Mouse (Mus musculus): ENCODE data around the gene Ptprn2. TPM values are rescaled to one million over a fixed set of nuclear protein-coding genes. Genes with fewer than 3 reads are reported as not detected.

Ptprn2 gene
- total RNA-seq, 2 experiments from 2014 or later, result not detected

DNA sequence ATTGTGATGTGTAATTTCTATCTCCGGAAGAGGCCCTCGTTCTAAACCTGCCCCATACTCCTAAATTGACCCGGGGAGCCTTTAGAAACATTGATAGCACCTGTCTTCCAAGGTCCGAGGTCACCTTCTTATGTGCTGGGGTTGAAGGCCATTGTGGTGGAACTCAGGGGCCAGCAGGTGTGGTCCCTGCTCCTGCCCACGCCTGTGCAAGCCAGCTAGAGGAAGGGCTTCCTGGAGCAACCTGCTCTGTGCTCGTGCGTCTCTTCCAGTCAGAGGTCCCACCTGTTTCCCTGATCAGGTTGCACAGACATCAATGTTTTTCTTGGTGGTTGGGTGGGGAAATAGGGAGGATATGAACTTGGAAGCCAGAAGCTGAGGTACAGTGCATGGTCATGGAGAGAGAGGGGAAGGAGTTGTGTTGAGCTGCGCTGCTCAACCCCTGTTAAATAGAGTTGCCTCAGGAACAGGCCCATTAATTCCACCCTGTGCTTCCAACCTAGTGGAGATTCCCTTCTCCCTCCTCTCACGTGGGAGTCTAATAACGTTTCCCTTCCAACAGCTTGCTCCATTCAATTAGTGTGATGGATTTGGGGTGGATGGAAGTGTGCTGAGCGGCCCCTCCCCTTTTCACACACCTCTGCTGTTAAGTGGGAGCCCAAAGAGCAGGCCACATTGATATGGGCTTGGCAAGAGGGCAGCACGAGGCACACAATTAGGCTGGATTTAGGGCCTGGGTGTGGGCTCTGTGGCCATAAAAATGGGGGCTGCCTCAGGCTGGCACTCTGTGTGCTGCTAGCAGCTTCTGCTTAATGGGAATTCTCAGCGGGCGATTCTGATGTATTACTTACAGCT, 156.0 kb downstream of the Ptprn2 start:
- DNase-seq (ENCODE audit: low spot score), result no peak

DNA sequence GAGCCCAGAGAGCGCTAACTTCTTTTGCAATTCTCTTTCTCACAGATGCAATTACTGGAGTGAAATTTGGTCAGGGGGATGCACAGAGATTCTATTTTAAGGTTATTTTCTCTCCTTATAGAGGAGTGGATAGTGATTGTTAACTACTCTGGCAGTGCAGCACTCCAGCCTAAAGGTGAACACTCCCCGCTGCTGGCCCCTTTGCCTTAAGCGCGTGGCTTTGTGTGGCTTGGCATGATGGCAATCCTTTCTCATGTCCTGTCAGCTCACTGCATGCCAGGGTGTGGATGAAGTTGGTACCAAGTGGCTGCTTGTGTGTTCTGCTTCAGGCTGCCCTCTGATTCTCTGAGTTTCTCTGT, 156.7 kb downstream of the Ptprn2 start:
- no peak for DNase-seq (ENCODE audit: low spot score)

DNA sequence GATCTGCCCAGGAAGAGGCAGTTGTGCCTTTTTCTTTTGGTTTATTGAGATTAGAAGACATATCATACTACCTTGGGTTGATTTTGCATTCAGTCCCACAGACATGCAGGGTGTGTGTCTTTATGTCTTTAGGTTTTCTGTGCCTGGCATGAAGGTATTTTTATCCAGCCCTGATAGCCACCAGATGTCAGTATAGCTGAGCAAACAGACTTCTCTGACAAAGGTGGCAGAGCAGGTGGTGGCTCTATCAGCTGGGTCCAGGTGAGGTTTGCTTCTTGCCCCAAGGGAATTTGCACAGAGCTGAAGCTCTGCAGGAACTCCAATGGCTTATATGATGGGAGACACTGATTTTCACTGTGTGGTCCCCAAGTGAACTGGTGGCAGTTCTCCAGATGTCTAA, 161.3 kb downstream of the Ptprn2 start:
- no peak for DNase-seq (ENCODE audit: low spot score)

DNA sequence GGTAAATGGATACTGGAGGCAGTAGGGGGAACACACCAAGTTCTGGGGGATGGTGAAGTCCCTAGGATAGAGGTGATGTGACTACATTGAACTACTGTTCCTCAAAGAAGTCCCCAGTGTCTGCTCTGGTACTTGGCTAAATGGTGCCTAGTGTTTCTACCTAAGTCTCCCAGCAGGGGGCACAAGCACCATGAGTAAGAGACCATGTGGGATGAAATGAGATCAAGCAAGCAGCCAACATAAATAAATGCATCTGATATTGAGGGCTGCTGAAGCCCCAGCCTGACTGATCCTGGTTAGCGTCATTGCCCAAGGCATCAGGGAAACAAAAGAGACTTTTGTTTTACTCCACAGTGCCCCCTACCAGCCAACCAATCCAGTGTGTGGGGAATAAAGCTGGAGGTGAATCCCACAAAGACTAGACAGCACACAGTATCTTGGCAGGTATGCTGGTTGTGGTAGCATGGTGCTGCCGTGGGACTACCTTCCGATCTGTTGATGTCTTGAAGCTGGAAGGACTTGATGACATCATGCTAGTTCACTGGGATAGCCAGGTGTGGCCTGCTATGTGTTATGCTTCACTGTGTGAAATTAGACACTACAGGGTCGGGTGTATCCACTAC, 163.2 kb downstream of the Ptprn2 start:
- no peak for DNase-seq (ENCODE audit: low spot score)

DNA sequence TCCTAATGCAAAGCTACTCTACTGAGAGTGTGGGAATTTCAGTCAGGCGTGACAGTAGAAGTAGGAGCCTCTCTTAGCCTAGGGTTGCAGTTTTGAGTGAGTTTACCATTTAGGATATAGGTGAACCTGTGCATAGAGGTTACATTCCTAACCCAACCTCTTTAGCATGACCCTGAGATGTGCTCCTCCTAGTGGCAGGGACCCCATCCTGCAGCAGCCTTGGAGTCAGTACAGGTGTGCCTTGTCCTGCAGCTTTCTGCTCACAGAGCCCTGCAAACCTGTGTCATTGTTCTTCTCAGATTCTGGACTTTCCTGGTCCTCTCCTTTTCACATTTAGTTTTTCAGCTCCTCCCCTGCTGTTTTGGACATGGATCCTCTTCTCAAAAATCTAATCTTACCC, 168.2 kb downstream of the Ptprn2 start:
- DNase-seq (ENCODE audit: low spot score), result no peak

DNA sequence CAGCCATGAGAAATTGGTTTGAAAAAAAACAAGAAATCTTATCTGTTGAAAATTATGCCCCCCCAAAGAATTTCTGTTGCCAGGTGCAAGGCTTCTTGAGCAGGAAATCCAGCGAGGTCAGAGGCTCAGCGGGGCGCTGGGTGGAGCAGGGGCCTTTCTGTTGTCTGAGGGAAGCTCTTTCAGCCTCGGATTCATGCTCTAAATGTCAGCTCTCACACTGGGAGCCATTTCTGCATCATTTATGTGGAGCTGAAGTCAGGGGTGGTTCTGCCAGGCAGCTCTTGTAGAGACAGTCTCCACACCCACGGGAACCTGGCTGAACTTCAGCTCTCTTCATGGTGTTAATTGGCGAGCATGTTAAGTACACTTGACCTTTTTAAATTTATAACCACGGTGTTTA, 174.6 kb downstream of the Ptprn2 start:
- no peak for DNase-seq (ENCODE audit: low spot score)

DNA sequence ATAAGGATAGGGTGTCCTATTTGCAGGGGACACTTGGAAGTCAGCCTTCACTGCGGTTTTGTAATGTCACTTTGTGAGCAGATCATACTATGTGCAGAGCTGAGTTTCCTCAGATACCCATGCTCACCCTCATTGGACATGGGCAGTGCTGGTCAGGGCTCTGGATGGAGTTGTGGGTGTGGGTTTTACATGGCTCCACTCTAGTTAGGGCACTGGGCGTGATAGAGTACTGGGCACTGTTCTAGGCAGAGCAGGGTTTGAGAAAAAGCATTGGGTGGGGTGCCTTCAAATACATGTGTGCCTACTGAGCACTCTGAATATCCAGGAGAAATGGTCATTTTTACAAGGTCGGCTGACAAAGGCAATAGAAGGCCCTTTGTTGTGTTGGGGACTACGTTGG, 175.5 kb downstream of the Ptprn2 start:
- DNase-seq (ENCODE audit: low spot score), result no peak

DNA sequence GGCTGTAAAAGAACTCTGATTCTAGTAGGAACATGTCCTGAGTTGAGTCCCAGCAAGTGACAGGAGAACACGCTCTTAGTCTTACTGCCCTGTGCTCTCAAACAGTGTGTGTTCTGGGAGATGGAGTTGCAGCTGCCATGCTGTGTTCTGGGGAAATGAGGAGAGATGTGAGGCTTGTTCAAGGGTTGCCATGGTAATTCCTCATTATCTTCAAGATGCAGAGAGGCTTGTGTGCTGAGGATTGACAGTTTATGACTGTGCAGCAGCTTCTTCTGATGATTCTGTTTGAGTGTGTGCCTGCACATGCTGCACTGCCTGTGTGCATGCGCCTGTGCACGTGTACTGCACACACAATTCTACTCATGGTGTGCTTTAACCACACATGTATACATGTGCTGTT, 192.2 kb downstream of the Ptprn2 start:
- no peak for DNase-seq (ENCODE audit: low spot score)

DNA sequence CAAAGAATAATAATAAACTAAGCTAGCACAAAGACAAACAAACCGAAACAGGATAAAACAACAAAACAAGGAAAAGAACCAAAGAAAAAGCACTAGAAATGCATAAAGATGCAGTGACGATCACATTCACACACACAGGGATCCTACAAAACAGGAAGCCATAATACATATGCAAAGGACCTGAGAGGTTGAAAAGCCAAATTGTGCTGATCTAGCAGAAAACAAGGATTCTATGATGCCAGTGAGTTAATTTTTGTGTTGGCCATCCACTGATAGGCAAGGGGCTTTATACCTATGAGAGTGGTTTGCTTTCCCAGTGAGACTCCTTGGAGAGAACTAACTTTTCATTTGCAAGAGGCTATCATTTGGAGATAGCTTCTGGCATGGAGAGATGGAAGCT, 204.3 kb downstream of the Ptprn2 start:
- no peak for DNase-seq (ENCODE audit: low spot score)

DNA sequence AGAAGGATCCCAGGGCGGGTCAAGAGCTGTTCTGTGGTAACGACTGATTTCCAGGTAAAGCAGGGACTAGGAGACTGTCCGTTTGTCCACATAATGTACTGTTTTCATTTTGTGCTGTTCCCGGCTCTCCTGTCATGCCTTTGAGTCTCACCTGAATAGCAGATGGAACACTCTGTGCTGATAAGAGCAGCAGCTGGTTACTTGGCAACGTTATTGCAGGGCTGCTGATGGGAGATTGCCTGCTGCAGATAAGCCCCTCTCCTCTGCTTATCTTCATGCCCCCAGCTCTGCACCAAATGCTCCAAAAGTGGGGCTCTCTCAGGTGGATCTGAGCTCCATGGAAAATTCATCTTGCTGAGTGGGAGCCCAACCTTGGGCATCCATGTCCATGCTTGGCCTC, 224.0 kb downstream of the Ptprn2 start:
- DNase-seq (ENCODE audit: low spot score), result no peak

DNA sequence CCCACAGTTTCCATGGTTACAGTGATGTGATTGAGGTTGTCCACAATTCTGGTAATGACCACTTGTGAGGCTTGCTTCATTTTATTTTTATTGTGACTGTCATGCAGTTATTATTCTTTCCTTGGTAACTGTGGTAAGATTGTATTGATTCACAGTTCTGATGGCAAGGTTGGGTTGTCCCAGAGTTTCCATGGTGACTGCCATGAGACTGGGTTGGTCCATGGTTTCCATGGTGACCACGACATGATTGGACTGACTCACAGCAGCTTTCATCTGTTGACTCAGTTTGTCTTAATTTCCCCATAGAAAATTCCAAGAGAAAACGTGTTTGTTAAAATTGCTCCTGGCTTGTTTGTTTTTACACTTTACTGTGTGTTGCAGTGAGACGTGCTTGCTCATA, 225.2 kb downstream of the Ptprn2 start:
- DNase-seq (ENCODE audit: low spot score), result no peak

DNA sequence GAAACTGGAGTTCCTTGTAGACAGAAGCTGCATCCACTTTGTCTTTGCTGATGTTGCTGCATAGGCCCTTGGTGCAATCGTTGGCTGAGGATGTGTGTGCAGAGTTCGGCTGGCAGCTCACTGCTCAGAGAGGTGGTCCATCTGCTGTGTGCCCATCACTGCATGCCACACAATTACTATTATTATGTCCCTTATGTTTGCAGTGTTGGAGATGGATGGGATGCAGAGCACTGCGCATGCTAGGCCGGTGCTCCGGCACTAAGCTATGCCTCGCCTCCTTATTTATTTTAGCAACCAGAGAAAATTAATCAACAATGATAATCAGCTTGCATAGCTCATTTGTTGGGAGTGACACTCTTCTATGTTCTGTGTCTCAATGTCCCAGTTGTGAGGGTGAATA, 225.6 kb downstream of the Ptprn2 start:
- no peak for DNase-seq (ENCODE audit: low spot score)

DNA sequence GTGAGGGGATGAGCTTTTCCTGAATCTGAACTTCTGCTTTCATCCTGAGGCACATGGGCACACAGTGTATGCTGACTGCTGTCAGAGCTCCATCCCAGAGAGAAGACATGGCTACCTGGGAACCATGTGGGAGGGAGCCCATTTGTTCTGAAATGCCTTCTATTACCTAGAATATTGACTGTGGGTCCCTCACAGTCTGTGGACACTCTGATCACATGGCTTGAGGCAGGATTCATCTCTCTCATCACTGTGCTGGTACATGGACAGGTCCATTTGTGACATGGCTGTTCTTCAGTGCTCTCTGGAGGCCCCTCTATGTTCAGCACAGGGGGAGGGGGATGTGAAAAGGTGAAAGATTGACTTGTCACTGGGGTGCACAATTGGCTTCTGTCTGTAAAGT, 227.6 kb downstream of the Ptprn2 start:
- DNase-seq (ENCODE audit: low spot score), result no peak

DNA sequence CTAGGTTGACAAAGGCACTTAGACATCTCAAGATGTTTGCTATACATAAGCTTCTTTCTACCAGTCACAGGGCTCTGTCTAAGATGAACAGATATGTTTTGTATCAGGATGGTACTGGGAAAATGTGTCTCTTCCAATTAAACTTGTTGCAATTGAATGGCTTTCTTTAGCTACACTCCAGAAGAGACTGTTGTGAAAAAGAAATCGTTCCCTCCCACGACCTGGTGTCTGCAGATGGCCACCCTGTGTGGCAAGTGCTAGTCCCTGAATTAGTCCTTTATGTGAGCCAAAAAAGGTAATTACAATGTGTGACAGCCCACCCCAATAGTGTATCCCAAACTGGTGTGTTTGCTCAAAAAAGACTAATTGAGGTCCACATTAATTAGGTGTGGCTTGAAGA, 235.5 kb downstream of the Ptprn2 start:
- DNase-seq (ENCODE audit: low spot score), result no peak

DNA sequence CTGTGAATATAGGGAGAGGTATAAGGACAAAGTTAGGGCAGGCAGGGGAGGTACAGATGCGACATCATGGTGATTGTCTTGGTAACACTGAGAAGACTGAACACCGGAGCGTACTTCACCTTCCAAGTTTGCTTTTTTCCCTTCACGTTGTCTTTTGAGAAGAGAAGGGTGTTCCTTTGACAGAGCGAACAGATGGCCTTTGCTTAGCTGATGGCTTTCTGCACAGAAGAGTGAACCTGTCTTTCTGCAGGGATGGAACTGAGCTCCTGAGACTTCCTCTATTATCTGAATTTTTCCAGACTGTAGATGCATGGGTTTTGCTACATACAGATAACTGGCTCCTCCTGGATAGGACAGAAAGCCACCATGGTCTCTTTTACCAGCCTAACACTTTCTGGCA, 254.6 kb downstream of the Ptprn2 start:
- no peak for DNase-seq (ENCODE audit: low spot score)

DNA sequence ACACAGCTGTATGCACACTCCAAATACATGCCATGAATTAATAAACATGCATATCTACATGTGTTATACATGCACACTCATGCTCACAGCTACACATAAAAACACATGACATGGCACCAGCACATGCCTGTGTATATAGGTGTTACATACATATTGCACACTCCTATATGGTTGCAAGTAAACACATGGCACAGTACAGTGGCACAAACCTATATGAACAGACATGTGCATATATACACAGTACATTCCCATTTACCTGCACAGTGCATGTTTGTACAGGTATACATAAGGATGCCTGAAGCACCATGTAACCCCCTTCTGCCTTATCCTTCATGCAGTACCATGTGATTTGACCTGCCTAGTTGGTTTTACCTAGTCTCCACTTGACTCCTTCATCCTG, 255.8 kb downstream of the Ptprn2 start:
- no peak for DNase-seq (ENCODE audit: low spot score)

DNA sequence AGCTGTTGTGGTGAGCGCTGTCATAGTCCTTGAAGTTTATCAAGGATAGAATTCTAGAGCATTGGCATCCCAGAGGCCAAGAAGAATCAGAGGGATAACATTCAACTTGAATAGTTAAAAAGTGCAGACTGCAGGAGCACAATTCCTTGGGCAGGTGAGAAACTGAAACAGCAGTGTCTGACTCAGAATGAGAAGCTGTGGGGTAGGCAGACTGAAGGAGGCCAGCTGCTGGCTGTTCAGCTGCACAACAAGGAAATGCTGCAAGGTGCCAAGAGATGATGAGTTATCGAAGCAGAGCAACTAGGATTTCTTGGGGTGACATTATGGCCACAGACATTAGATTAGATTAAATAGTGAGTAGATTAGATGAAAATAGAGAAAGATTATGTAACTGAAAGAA, 260.9 kb downstream of the Ptprn2 start:
- DNase-seq (ENCODE audit: low spot score), result no peak

DNA sequence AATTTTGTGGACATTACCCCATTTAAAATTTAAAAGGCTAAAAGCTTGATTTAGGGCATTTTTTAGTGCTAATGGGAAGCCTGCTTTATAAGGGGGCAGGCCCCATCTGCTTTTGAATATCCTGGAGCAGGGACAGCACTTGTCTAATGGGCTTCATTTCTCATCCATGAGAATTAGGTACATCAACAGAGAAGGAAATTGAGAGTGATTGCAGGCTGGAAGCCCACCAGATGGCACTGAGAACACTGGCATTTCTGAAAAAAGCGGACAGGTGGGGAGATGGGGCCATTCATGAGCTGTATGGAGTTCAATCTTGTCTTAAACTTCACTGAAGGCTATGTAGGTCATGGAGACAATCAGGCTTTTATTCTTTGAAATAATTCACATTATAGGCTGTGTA, 267.3 kb downstream of the Ptprn2 start:
- no peak for DNase-seq (ENCODE audit: low spot score)

DNA sequence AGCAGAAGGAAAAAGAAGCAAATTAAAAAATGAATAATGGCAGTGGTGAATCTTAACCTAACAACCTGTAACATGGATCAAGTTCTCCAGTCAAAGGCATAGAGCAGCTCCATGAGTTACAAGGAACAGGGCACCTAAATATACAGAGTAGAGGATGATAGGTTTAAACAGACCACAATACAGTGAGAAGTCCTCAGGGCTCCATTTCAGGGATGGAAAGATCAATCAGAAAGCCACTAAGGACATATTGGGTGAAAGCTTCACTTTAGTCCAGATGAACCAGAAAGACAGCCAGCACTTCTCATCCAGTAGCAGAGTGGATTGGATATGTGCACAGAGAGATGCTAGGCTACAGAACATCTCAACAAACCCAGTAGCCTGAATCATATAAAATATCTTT, 278.4 kb downstream of the Ptprn2 start:
- no peak for DNase-seq (ENCODE audit: low spot score)

DNA sequence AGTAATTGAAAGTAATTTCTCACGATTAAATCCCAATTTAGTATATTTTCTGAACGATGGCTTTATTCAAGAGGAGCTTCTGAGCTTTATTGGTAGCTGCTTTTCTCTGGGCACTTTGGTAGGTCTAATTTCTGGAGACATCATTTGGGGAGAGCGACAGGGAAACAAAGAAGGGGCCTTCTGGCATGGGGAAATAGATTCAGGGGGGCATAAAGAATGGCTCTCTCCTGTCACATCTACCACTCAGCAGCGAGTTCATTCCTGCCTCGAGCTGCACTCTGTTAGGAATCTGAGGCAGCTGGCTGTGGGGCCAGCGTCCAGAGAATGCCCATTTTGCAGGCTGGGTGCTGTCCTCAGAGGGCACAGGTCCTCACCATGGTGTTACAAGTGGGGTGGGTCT, 285.4 kb downstream of the Ptprn2 start:
- no peak for DNase-seq (ENCODE audit: low spot score)

DNA sequence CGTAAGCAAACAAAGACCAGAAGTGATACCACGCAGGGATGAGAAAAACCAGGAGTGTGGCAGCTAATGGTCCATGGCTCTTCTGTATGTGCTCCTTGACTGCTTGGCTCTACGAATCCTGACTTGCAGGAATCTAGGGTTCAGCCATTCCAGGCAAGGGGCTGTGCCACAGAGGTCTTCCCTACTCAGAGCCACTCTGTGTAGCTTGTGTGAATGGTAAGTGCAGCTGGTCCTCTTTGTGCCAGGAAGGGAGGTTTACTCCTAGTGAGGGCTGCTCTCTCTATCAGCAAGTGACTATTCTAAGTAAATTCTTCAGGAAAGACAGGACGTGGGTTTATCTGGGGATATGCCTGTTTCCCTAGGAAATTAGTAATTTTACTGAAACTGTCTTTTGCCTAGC, 286.0 kb downstream of the Ptprn2 start:
- no peak for DNase-seq (ENCODE audit: low spot score)

DNA sequence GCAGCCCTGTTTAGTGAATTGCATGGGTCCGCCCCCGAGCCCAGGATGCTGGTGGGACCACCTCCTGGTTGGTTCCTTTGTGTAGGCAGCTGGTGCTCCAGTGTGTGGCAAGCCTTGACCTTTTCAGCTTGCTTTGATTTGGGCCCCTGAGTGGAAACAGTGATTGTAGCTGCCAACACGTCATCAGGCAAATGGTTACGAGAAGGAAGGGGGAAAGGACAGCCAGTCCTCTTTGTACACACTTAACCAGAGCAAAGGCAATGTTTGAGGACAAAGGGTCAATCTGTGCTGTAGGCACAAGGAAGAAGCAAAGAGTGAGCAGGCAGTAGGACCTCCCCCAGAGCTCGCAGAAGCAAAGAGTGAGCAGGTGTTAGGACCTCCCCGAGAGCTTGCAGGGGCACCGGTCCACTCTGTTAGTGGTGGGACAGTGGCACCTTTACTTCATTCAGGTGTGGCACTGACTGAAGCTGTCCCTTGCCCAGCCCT, 286.6 kb downstream of the Ptprn2 start:
- DNase-seq (ENCODE audit: low spot score), result no peak

DNA sequence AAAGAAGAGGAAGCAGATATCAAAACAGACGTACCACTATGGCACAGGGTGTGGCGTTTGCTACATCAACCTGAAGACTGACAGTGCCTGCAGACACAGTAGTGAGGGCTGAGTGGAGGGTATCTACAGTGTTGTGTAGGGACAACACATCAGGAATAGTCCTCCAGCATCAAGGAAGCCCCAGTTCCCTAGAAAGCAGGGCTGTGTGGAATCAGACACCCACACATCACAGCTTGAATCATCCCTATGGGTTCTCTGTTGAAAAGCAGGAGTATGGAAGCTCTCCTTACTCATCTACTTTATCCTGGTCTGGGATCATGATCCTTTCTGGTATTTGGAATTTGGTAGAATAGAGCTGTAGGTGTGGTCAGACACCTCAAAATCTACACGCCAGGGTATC, 287.8 kb downstream of the Ptprn2 start:
- no peak for DNase-seq (ENCODE audit: low spot score)

Measured in gastrocnemius, adult 18-20 months (tissue).